Mouse (Mus musculus) brain, embryonic 14.5 days (tissue): Measurements from ENCODE around the gene Hsd11b1.

Source experiments
- CTCF ChIP-seq: fragments of 200-500 bp; IDR thresholded peaks from 2 replicates; pipeline ENCODE4 v1.5.1; 2012; ENCODE audit warnings: inconsistent platforms, mild to moderate bottlenecking, moderate library complexity, borderline replicate concordance; ENCODE audit not compliant: insufficient read depth, insufficient read length; ENCODE audit errors: extremely low read depth
- POLR2A ChIP-seq: fragments of 200-500 bp; IDR thresholded peaks from 2 replicates; pipeline ENCODE4 v1.6.1; 2012; ENCODE audit warnings: mild to moderate bottlenecking, inconsistent platforms, borderline replicate concordance; ENCODE audit not compliant: poor library complexity, insufficient read depth, insufficient read length, severe bottlenecking; ENCODE audit errors: extremely low read depth

GRCm38 (mm10) chr1:193303096-193303495, 39.2 kb upstream of the Hsd11b1 start:
- TF ChIP-seq POLR2A (no peak), CTCF (no peak)
